Mouse (Mus musculus) liver, adult (tissue): ENCODE results near the gene Tmem161a.

Experiments used
- GATA4 ChIP-seq: IDR thresholded peaks from 2 replicates; pipeline ENCODE4 v1.6.1; 2014; ENCODE audit warnings: mild to moderate bottlenecking, low read length; ENCODE audit not compliant: insufficient replicate concordance

Tmem161a gene

DNA sequence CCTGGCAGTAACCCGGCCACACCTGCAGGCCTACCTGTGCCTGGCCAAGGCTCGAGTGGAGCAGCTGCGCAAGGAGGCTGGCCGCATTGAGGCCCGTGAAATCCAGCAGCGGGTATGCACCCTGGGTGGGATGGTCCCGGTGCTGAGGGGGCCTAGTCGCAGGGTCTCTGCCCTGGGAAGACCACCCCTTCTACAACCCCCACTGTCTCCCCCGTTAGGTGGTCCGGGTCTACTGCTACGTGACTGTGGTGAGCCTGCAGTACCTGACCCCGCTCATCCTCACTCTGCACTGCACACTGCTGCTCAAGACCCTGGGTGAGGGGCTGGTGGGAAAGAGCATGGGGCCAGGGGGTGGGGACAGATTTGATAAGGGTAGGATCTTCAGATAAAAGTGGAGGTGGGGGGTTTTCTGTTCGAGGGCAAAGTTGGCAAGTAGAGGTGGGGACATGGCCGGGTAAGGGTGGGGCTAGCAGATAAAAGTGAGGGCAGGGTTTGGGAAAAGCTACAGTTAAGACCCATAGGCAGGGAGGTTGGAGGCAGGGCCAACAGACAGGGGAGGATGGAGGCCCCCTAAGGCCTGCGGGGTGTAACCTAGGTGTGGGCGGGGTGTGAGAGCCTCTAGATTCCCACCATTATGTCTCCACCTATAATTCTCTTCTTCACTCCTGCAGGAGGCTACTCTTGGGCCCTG lies 9.2 kb downstream of the Tmem161a start:
- no peak for TF ChIP-seq GATA4

DNA sequence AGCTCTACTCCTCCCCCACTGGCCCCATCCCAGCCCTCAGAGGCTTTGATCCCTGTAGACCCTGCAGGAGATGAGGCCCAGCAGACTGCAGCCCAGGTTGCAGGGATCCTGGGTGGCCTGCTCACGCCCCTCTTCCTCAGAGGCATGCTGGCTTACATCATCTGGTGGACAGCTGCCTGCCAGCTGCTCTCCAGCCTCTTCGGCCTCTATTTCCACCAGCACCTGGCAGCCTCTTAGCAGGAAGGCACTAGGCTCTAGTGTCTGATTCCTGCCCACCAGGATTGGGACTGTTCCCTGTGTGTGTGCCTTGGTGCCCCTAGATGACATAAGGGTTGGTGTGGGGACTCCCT lies 9.7 kb downstream of the Tmem161a start:
- TF ChIP-seq GATA4, result no peak

DNA sequence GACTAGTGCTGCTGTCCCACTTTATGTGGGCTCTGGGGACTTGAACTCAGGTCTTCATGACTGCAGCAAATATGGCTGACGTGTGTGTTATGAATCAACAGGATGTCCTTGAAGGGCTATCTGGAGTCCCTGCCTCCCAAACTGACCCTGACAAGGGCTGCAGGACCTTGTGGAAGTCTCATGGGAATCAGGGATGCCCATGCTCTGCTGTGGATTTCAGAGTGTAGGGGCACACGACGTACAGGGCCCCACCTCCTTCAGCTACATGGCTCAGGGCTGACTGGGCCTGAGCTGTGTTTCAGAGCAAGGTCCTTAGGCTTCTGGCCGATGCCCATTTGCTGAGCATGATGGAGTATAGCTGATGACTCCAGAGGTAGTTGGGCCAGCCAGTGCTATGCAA lies 11.0 kb downstream of the Tmem161a start:
- no peak for TF ChIP-seq GATA4

DNA sequence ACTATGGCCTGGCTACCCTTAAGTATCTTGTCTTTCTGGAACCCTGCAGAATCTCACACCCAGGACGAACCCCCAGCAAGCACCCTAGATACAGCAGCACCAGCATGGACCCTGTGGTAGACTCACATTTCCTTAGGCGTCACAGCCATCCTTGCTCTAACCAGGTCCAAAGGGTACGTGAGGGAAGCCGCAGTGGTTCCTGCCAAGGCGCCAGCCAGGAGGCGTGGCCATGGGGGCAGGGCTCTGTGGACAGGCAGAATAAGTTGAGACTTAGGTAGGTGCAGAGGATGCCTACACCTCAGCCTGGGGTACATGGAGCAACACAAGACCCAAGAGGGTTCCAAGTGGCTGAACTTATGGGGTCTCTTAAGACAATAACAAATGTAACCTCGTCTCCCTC lies 16.6 kb downstream of the Tmem161a start:
- TF ChIP-seq GATA4, result no peak

DNA sequence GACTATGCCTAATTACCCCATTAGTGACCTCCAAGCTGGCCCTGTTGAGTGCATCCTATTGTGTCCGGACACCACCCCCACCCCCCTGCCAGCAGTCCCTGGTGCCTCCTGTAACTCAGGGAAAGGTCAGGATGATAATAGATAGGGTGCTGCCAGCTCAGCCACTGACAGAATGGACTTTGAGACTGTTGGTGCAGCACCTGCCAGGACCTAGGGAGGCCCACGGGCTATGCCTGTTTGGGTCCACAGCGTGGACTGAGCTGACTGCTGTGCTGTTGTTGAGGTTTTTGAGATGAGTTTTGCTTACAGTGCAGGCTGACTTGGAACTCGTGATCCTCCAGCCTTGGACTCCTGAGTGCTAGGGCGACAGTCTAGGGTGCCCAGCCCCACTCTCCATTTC lies 21.1 kb downstream of the Tmem161a start:
- TF ChIP-seq GATA4, result peak; percentile 73; the same call in 1 of the 2 replicates

DNA sequence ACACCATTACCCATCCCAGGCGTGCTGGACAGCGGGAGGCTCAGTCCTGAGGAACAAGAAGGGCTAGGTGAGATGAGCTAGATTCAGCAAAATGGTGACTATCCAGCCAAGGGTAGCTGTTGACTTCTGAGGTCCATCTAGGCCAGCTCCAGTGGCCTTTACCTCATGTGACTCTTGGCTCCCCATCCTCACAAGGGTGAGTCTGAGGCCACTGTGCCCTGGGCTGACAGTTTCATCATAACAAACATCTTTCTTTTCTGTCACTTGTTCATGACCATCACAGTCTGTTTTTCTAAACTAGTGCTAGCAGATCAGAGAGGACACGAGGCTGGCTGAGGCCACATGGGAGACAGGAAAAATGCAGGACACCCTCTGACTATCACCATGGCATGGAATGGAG lies 22.0 kb downstream of the Tmem161a start:
- no peak for TF ChIP-seq GATA4

DNA sequence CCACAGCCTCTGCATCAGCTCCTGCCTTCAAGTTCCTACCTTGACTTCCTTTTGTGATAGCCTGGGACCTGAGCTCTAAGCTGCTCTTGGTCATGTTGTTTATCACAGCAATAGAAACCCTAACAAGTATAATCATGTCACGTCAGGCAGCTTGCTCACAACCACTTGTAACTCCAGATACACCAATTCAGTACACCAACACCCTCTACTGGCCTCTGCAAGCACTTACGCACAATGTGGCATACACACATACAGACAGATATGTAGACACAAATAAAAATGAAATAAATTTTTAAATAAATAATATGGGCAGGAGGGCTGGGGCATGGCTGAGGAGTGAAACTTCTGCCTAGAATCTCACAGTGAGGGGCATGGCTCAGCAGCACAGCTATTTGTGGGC lies 23.6 kb downstream of the Tmem161a start:
- no peak for TF ChIP-seq GATA4

DNA sequence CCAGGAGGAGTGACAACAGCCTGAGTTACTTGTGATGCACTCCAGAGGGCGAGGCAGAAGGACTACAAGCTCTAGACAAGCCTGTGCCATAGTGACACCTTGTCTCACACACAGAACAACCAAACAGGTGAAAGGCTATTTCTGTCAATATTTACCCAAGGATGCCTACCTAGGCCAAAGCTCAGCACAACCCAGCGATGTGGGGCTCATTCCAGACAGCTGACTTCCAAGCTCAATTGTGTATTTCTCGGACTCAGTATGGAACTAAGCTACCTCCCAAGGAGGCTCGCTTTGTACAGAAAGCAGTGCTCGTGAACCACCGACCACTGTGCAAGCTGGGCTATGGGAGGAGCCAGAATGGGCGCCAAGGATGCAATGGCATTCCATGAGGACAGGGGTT lies 25.4 kb downstream of the Tmem161a start:
- TF ChIP-seq GATA4, result no peak

DNA sequence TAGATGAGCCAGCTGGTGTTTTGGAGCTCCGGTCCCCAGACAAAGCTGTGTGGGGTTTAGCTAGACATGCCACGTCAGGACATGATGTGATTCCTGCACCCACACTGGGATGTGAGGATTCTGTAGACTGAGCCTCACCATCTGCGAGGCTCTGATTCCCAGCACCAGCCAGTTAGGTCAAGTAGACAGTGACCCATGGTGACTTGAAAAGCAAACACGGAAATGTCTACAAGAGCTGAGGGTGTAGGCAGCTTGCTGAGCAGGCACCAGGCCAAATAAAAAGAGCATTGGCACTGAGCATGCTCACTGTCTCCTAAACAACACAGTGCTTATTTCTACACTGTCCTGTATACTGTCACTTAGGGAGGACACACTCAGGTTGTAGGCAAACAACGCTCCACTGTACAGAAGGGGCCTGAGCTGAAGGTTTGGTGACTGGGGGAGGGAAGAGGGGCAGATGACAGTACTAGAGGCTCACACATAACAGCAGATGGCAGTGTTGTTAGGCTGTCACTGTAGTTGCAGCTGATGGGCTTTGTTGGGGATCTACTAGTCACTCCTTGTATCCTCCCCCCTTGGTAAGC lies 28.0 kb downstream of the Tmem161a start:
- no peak for TF ChIP-seq GATA4

DNA sequence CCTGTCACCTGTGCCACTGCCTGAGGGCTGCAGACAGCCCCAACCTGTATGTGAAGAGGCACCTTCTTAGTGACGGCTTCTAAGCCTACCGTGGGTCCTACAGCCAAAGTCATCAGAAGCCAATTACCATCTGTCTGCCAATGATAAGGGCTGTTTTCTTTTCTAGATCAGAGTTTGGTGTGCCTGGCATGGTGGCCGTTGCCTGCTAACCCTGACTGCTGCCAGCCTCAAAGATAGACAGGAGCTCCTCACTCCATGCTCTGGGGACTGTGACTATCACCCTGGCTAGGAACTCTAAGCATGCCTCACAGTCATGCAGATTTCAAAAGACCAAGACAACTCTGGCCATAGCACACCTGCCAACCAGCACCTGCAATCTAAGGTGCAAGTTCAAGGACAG lies 29.3 kb downstream of the Tmem161a start:
- peak; percentile 13; the same call in 1 of the 2 replicates for TF ChIP-seq GATA4

DNA sequence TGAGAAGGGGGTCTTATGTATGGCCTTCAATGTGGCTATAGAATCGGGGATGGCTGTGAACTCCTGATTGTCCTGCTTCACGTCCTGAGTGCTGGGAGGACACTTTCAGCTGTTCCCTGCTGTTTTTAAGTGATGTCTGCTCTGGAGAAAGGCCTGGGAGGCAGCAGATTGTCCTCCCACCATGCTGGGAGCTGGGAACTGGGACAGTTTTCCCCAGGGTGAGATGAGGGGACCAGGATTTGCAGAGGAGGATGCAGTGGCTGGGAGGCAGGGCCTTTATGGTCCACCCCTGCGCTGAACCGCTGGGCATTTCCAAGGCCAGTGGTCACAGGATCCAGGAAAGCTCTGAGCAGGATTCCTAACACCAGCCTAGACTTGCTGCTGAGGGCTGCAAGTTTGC lies 30.9 kb downstream of the Tmem161a start:
- TF ChIP-seq GATA4, result no peak

DNA sequence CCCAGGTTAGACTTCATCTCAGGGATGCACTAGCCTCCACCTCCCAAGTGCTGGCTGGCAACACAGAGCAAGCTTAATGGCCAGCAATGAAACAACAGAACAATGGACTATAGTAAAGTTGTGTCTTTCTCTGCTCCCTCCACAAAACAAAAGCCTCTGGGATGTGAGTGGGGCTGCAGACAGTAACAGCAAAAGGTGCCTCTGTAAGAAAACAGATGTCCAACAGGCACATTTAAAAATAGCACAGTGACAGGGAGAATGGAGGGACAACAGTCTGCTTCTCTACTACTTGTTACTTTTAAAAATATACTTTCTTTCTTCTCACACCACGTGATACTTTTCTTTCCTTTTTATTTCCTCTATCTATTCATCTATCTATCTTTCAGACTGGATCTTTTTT lies 32.6 kb downstream of the Tmem161a start:
- TF ChIP-seq GATA4, result no peak

DNA sequence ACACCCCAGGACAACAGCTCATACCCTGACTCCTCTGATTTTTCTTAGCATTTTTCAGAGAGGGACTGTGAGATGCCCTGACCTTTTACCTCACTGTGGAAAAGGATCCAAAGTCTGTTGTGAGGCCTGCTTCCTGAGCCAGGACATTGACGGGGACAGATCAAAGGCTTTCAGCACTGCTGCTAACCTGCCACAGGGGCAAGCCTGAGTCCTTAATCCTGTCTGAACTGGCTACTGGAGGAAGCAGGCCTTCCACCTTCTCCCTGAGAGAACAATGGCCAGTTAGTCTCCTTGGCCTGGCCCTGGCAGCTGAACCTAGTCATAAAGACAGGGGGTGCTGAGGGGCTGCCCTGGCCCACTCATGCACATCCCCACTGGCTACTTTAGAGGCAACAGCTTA lies 36.0 kb downstream of the Tmem161a start:
- no peak for TF ChIP-seq GATA4

DNA sequence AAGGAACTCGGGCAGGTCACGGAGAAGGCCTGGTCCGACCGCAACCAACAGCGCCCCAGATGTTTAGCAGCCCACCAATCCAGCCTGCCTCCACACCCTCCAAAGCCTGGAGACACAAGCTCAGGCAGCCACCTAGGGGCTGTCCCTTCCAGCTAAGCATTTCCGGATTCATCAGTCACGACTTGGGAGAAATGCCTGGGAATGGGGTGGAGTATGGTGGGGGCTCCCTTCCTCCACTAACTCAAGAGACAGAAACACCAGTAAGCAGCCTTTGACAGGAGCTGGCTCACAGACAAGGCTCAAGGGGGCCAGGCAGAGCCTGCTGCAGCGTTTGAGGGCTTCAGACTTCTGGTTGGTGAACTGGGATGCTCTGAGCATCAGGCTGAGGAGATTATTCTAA lies 38.4 kb downstream of the Tmem161a start:
- no peak for TF ChIP-seq GATA4

DNA sequence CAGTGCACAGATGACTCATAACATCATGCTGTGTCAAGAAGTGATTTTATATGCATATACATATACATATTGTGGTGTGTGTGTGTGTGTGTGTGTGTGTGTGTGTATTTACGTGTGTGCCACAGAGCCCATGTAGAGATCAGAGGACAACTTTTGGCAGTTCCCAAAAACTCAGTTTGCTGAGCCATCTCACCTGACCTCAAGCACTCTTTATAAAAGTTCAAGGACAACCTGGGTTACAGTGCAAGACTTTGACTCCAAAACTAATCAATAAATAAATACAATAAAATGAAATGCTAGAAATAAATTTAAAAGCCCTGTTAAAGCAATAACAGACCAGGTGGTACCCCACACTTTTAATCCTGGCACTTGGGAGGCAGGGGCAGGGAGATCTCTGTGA lies 39.1 kb downstream of the Tmem161a start:
- no peak for TF ChIP-seq GATA4

DNA sequence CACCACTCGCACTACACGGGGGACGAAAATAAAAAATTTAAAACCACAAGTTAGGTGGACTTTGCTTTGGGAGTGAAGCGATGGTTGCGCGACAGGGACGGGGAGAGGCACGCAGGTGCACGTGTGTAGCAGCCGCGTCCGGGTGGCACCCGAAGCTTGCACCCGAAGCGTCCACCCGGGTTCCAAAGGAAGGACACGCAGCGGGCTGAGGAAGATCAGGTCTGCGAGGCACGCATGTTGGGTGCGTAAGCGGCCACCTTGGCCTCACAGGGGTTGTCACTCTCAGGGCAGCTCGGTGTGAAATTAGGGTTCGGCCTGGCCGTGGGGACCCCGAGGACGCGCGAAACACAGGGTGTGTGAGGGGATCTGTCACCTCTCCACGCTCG lies 39.6 kb downstream of the Tmem161a start:
- TF ChIP-seq GATA4, result no peak
